Mouse (Mus musculus) liver, embryonic 16.5 days (tissue): ENCODE data around the gene Nupl2. TPM values are rescaled to one million over a fixed set of nuclear protein-coding genes. Genes with fewer than 3 reads are reported as not detected.

Experiments
- polyA plus RNA-seq: library from polyadenylated mRNA; unstranded; fragments of >200 nt; fragmentation: Nextera tagmentation; extraction: Ambion mirVana; gene quantifications from 2 replicates; pipeline ENCODE4 v1.2.1, GENCODE M21; 2015

Nupl2 gene
- polyA plus RNA-seq, 1 experiment from 2014 or later: 3.7 TPM

Other genes starting within 250 kb of the Nupl2 start
- 60.3 and 61.8 TPM in 2 replicates for gene Fam126a, start 134.3 kb upstream of the Nupl2 start, polyA plus RNA-seq
- 18.2 and 19.5 TPM in 2 replicates for gene Klhl7, start 64.4 kb upstream of the Nupl2 start, polyA plus RNA-seq
- 0.20 and 0.27 TPM in 2 replicates for gene Kcnh2, start 186.6 kb downstream of the Nupl2 start, polyA plus RNA-seq
- 2.0 and 2.2 TPM in 2 replicates for gene Nos3, start 199.8 kb downstream of the Nupl2 start, polyA plus RNA-seq
- 1.8 and 2.9 TPM in 2 replicates for gene Atg9b, start 227.2 kb downstream of the Nupl2 start, polyA plus RNA-seq
- gene Abcb8, start 228.7 kb downstream of the Nupl2 start, polyA plus RNA-seq: 29.6 TPM in 2 replicates
- not detected in 2 replicates for gene Asic3, start 248.4 kb downstream of the Nupl2 start, polyA plus RNA-seq